Mouse (Mus musculus): ENCODE results near the gene Vasp.

DNA sequence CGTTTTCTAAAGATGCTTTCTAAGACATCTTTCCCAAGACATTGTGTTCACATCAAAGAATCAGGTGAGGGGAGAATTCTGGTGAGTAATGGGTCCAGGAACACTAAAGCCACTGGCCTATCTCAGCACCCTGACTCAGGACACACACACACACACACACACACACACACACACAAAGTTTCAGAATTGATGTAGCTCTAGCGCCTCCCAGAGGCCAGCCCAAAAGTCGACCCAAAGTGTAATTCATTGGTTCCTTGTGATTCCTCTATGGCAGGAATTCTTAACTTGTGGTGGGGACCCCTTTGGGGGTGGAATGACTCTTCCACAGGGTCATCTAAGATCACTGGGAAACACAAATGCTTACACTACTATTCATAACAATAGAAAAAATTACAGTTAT, 27.6 kb upstream of the Vasp start:
- TF ChIP-seq POLR2A (IDR thresholded peaks at IDR 0.05; ENCODE audit: control insufficient read depth, extremely low read depth, insufficient read depth, low read length, poor library complexity) (no peak), CTCF (IDR thresholded peaks at IDR 0.05; ENCODE audit: borderline replicate concordance, control insufficient read depth, extremely low read depth, insufficient read depth, low read length, poor library complexity) (no peak)

All from thymus, adult 2 months (tissue).